Mouse (Mus musculus) myocyte (in vitro differentiated cells): ENCODE measurements around the gene Ttc12. TPM values are rescaled to one million over a fixed set of nuclear protein-coding genes. Genes with fewer than 3 reads are reported as not detected.
A peak's percentile ranks its signal among the peaks of the same experiment; 100 is the strongest.

ENCODE experiments used
- H3K27me3 ChIP-seq: one replicate; pipeline ENCODE4 v1.6.1; 2011; ENCODE audit not compliant: control insufficient read depth, insufficient read depth, insufficient read length
- H3K36me3 ChIP-seq: one replicate; pipeline ENCODE4 v1.6.1; 2011; ENCODE audit not compliant: control insufficient read depth, insufficient read depth
- H3K4me2 ChIP-seq: one replicate; pipeline ENCODE4 v1.6.1; 2011; ENCODE audit warnings: low read depth, control low read depth
- H3K4me3 ChIP-seq: one replicate; pipeline ENCODE4 v1.5.1; 2011; ENCODE audit warnings: mild to moderate bottlenecking, control low read depth, moderate library complexity
- H3K79me2 ChIP-seq: one replicate; pipeline ENCODE4 v1.6.1; 2011; ENCODE audit not compliant: control insufficient read depth, insufficient read depth
- H3ac ChIP-seq: one replicate; pipeline ENCODE4 v1.6.1; 2011; ENCODE audit not compliant: control insufficient read depth, insufficient read length
- CEBPB ChIP-seq: IDR thresholded peaks from 2 replicates; pipeline ENCODE4 v1.6.1; 2011; ENCODE audit warnings: mild to moderate bottlenecking, moderate library complexity; ENCODE audit not compliant: poor library complexity, insufficient read depth, severe bottlenecking
- E2F4 ChIP-seq: IDR thresholded peaks from one replicate; pipeline ENCODE4 v1.6.1; 2011; ENCODE audit warnings: mild to moderate bottlenecking, control low read depth, moderate library complexity; ENCODE audit not compliant: insufficient read depth
- MAX ChIP-seq: IDR thresholded peaks from one replicate; pipeline ENCODE4 v1.6.1; 2011; ENCODE audit warnings: low read depth, mild to moderate bottlenecking, control low read depth
- MYOD1 ChIP-seq, 3 experiments: IDR thresholded peaks; one replicate each; pipeline ENCODE4 v1.6.1; 2011; ENCODE audit warnings: control low read depth in 2 of 3, low read depth in 2 of 3, mild to moderate bottlenecking in 2 of 3, moderate library complexity in 1 of 3; ENCODE audit not compliant: insufficient read length in 2 of 3, control insufficient read depth in 1 of 3
- MYOG ChIP-seq, 3 experiments: IDR thresholded peaks; one replicate each; pipeline ENCODE4 v1.6.1; 2011; ENCODE audit warnings: control low read depth in 2 of 3, low read depth in 2 of 3, mild to moderate bottlenecking in 2 of 3; ENCODE audit not compliant: insufficient read length in 2 of 3, control insufficient read depth in 1 of 3, insufficient read depth in 1 of 3
- POLR2A ChIP-seq: IDR thresholded peaks from one replicate; pipeline ENCODE4 v1.6.1; 2011; ENCODE audit warnings: low read depth, mild to moderate bottlenecking, control low read depth, moderate library complexity; ENCODE audit not compliant: insufficient read length
- POLR2AphosphoS2 ChIP-seq: IDR thresholded peaks from one replicate; pipeline ENCODE4 v1.6.1; 2011; ENCODE audit warnings: low read depth, control low read depth; ENCODE audit not compliant: insufficient read length
- REST ChIP-seq: IDR thresholded peaks from one replicate; pipeline ENCODE4 v1.6.1; 2011; ENCODE audit warnings: mild to moderate bottlenecking, control low read depth, moderate library complexity; ENCODE audit not compliant: insufficient read depth, insufficient read length
- SRF ChIP-seq: IDR thresholded peaks from one replicate; pipeline ENCODE4 v1.6.1; 2011; ENCODE audit warnings: low read depth; ENCODE audit not compliant: control insufficient read depth, insufficient read length
- TCF12 ChIP-seq: IDR thresholded peaks from one replicate; pipeline ENCODE4 v1.6.1; 2011; ENCODE audit warnings: mild to moderate bottlenecking, control low read depth; ENCODE audit not compliant: poor library complexity, insufficient read depth, severe bottlenecking
- TCF3 ChIP-seq: IDR thresholded peaks from one replicate; pipeline ENCODE4 v1.6.1; 2011; ENCODE audit warnings: low read depth, control low read depth; ENCODE audit not compliant: insufficient read length
- USF1 ChIP-seq: IDR thresholded peaks from one replicate; pipeline ENCODE4 v1.6.1; 2011; ENCODE audit warnings: low read depth, mild to moderate bottlenecking, control low read depth, moderate library complexity
- polyA plus RNA-seq: library from polyadenylated mRNA; unstranded; fragments of >200 nt; fragmentation: generic; extraction: Trizol; gene quantifications from one replicate; pipeline ENCODE4 v1.2.1, GENCODE M21; 2012; ENCODE audit warnings: missing spikeins

Ttc12 gene
- polyA plus RNA-seq, result 4.1 TPM

GRCm38 (mm10) chr9:49485892-49486311 is at the start of gene Ttc12:
TSS of gene Ttc12 (minus strand) at chr9:49486225.
- H3K79me2 ChIP-seq, result no peaks in the 10 kb centered on the region
- H3ac ChIP-seq, result no peak within 1 kb of the TSS
- peak within 1 kb of the TSS; percentile 51 for H3K4me3 ChIP-seq
- no peaks in the 10 kb centered on the region for H3K27me3 ChIP-seq
- TF ChIP-seq REST, result no peak
- TF ChIP-seq MYOD1 (IDR thresholded peaks at IDR 0.05; ENCODE audit: control insufficient read depth in 1 of 3, insufficient read length in 2 of 3, low read depth in 2 of 3), result peak in 2 of 3 experiments; percentile 56 to 64
- TF ChIP-seq POLR2AphosphoS2, result peak; percentile 37
- TF ChIP-seq USF1, result no peak
- peak; percentile 33 for TF ChIP-seq POLR2A
- peak; percentile 33 to 68 (median 46) for TF ChIP-seq MYOG (IDR thresholded peaks at IDR 0.05; ENCODE audit: control insufficient read depth in 1 of 3, insufficient read depth in 1 of 3, insufficient read length in 2 of 3, low read depth in 2 of 3)
- TF ChIP-seq E2F4, result no peak
- no peak for TF ChIP-seq TCF3
- H3K36me3 ChIP-seq, result no peaks in the 10 kb centered on the region
- peak within 1 kb of the TSS; percentile 80 for H3K4me2 ChIP-seq

- H3K4me3 ChIP-seq, result no peak overlapping the region
- H3K36me3 ChIP-seq, result peaks cover 32% of the 10 kb centered on the region
- no peak overlapping the region for H3ac ChIP-seq
- no peak overlapping the region for H3K4me2 ChIP-seq
- H3K79me2 ChIP-seq, result no peaks in the 10 kb centered on the region
- no peaks in the 10 kb centered on the region for H3K27me3 ChIP-seq
- TF ChIP-seq MAX, result no peak
- TF ChIP-seq USF1, result no peak
- no peak for TF ChIP-seq POLR2A
- TF ChIP-seq MYOG (IDR thresholded peaks at IDR 0.05; ENCODE audit: control insufficient read depth in 1 of 3, insufficient read depth in 1 of 3, insufficient read length in 2 of 3, low read depth in 2 of 3), result no peak
- TF ChIP-seq TCF12, result no peak
- TF ChIP-seq POLR2AphosphoS2, result no peak
- TF ChIP-seq E2F4, result no peak
- no peak for TF ChIP-seq SRF
- no peak for TF ChIP-seq TCF3
- TF ChIP-seq MYOD1 (IDR thresholded peaks at IDR 0.05; ENCODE audit: control insufficient read depth in 1 of 3, insufficient read length in 2 of 3, low read depth in 2 of 3), result no peak
- TF ChIP-seq CEBPB, result no peak
- no peak for TF ChIP-seq REST
Observed at GRCm38 (mm10) chr9:49534958-49535357, 48.9 kb upstream of the Ttc12 start.

- TF ChIP-seq MYOG (IDR thresholded peaks at IDR 0.05; ENCODE audit: control insufficient read depth in 1 of 3, insufficient read depth in 1 of 3, insufficient read length in 2 of 3, low read depth in 2 of 3), result no peak
- TF ChIP-seq POLR2AphosphoS2, result peak; percentile 37
- TF ChIP-seq SRF, result no peak
- TF ChIP-seq E2F4, result no peak
- no peak for TF ChIP-seq USF1
- no peaks in the 10 kb centered on the region for H3K27me3 ChIP-seq
- H3ac ChIP-seq, result no peak overlapping the region
- peaks cover 38% of the 10 kb centered on the region for H3K36me3 ChIP-seq
- no peak overlapping the region for H3K4me3 ChIP-seq
- peak overlapping the region; percentile 36 for H3K4me2 ChIP-seq
- no peaks in the 10 kb centered on the region for H3K79me2 ChIP-seq
Observed at GRCm38 (mm10) chr9:49533912-49534491, 48.0 kb upstream of the Ttc12 start.

GRCm38 (mm10) chr9:49533455-49533854 is 47.4 kb upstream of the Ttc12 start:
- Histone ChIP-seq H3K36me3 (peaks cover 43% of the 10 kb centered on the region), H3ac (no peak overlapping the region), H3K27me3 (no peaks in the 10 kb centered on the region), H3K79me2 (no peaks in the 10 kb centered on the region), H3K4me3 (no peak overlapping the region), H3K4me2 (no peak overlapping the region)
- TF ChIP-seq SRF (no peak), CEBPB (peak; percentile 78; the same call in 1 of the 2 replicates)

GRCm38 (mm10) chr9:49531833-49532232 is 45.8 kb upstream of the Ttc12 start:
- H3K4me3 ChIP-seq, result no peak overlapping the region
- no peak overlapping the region for H3ac ChIP-seq
- peaks cover 51% of the 10 kb centered on the region for H3K36me3 ChIP-seq
- H3K79me2 ChIP-seq, result no peaks in the 10 kb centered on the region
- H3K4me2 ChIP-seq, result no peak overlapping the region
- no peaks in the 10 kb centered on the region for H3K27me3 ChIP-seq
- TF ChIP-seq POLR2A (no peak), REST (no peak), POLR2AphosphoS2 (no peak), MAX (no peak), MYOD1 (IDR thresholded peaks at IDR 0.05; ENCODE audit: control insufficient read depth in 1 of 3, insufficient read length in 2 of 3, low read depth in 2 of 3) (no peak), TCF12 (no peak), USF1 (no peak), CEBPB (no peak), MYOG (IDR thresholded peaks at IDR 0.05; ENCODE audit: control insufficient read depth in 1 of 3, insufficient read depth in 1 of 3, insufficient read length in 2 of 3, low read depth in 2 of 3) (no peak), TCF3 (no peak), SRF (no peak)
